Mouse (Mus musculus): Measurements from ENCODE around the gene Hpd.

DNA sequence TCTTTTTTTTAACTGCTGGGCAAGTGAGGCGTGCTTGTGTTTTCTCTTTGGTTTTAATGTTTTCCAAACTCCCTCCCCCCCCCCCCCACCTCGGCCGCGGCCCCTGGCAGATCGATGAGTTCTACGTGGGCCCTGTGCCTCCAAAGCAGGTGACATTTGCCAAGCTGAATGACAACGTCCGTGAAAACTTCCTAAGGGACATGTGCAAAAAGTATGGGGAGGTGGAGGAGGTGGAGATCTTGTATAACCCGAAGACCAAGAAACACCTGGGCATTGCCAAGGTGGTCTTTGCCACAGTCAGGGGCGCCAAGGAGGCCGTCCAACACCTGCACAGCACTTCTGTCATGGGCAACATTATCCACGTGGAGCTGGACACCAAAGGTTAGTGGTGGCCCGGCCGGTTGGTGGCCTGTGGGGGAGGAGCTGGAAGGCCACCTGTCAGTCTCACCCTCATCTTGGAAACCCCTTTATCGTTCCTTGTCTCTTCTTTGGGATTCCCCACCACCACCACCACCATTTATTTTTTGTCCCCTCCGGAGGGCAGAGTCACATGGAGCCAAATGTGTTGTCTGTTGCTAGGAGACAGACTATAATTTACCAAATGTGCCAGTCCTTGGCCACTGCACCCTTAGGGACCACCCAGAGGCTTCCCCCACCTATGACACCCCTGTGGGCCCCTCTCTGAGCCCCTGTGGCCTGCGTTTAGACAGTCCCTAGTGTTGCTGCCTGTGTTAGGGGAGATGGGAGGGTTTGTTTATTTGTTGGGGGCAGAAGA lies 38.4 kb downstream of the Hpd start:
- TF ChIP-seq CTCF (IDR thresholded peaks at IDR 0.05) (no peak), EP300 (IDR thresholded peaks at IDR 0.05) (no peak)

All from lung, postnatal 0 days (tissue).